Mouse (Mus musculus): Measurements from ENCODE around the gene Grcc10.

Gene Grcc10

DNA sequence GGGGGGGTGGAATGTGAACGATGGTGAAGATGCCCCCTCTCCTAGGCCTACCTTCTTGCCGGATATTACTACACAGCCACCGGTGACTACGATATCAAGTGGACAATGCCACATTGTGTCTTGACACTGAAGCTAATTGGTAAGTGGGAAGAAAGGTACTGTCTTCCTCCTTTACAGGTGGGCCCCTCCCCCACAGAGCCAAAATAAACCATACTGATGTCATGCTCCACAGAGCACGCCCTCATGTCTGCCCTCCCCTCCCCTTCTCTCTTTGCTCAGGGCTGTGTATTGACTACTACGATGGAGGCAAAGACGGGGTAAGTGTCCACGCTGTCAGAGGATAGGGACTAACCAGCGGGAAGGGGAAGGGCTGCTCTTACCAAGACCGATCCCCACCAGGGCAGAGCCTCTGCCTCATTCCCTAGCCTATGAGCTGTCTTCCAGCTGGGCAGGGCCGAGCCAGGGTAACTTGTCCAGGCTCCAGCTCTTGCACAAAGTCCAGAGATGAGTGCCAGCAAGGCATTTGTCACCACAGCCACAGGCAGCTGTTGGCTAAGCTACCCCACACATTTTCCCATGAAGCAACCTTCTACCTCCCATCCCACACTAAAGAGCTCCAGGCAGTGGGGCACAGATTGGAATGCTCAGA, 41.1 kb downstream of the Grcc10 start:
- DNase-seq (ENCODE audit: inconsistent ontology term), result peak; percentile 92

DNA sequence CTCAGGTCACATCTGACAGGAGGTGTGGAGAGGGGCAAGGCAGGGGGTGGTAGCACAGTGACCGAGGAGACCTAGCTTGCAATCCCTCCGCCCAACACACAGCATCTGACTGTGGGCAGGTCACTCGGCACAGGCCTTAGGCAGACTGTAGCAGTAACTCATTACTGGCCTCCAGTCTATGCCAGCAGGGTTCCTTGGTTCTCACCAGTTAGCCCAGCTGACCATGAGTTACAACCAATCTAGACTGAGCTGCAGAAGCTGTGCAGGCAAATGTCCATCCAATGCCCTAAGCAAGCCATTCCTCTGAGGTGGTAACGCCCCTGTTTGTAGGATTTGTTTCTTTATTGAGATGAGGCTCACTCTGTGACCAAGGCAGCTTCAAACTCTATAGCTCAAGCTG, 41.8 kb downstream of the Grcc10 start:
- DNase-seq (ENCODE audit: inconsistent ontology term), result no peak

DNA sequence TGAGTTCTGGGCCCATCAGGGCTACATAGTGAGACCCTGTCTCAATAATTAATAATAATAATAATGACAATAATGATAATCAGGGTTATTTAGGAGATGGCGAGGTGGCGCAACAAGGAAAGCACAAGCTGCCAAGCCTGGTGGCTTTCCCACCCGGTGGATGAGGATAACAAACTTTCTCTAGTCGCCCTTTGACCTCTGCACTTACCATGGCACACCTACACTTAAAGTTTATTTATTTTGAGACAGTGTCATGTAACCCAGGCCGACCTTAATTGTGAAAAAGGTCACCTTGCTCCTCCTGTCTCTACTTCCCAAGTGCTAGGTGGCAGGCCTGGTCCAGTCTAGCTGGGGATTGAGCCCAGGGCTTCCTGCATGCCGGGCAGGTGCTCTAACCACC, 42.4 kb downstream of the Grcc10 start:
- no peak for DNase-seq (ENCODE audit: inconsistent ontology term)

DNA sequence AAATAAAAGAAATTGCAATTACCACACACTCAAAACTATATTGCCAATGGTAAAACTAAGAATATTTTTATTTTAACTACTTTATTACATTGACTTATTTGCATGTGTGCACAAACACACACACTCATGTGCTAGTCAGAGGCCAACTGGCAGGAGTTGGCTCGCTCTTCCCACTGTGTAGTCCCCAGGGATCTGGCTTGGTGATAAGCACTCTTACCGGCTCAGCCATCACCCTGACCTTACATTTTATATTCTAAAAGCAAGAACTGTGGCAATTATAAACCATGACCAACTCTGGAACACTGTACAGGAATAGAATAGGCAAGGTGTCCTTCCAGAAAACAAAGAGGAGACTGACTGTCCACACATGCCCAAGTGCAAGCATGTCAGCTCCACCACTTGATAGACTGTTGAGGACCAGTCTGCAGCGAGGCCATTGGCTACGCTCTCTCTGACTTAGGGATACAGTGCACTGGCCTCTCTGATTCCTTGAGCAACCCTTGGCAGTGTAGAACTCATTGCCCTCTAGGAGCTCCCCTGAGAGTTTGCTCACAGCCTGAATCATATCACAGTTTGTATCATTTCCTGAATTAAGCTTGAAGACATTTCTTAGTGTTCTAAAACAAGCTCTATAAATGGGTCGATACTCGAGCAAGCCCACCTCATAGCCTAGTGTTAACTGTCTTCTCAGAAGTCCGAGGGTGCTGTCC, 44.6 kb downstream of the Grcc10 start:
- DNase-seq (ENCODE audit: inconsistent ontology term), result no peak

DNA sequence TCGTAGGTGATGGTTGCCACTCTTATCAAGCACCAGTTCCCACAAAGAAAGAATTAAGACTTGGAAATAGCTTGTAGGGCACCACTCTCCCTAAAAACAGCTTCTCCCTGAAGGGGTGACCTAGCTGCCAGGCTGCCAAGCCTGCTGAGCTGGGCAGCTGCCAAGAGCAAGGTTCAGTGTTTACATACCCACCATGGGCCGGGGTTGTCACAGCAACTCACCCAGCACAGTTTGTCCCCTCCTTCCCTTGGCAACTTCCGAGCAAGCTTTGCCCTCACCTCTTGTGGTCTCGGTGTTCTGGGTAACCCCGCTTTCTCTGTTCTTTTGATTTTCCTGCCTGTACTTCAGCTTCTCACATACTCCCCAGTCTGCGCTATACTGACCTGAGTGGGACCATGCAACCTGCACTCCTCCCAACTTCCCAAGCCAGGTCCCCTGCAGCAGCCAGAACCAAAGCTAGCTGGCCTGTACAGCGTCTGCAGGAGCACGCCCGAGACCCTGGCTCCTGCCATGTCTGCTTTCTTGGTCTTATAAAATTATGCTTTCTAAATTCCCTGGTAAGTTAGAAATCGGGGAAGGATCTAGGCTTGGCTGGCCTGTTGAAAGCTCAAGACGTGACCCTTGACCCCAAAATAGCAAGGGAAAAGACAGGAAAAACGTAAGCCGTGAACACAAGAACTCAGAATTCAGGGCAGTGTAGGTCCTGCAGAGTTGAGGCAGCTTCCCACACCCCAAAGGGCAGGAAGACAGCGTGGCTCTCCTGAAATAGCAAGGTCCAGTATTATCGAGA, 46.8 kb downstream of the Grcc10 start:
- peak; percentile 57 for DNase-seq (ENCODE audit: inconsistent ontology term)

DNA sequence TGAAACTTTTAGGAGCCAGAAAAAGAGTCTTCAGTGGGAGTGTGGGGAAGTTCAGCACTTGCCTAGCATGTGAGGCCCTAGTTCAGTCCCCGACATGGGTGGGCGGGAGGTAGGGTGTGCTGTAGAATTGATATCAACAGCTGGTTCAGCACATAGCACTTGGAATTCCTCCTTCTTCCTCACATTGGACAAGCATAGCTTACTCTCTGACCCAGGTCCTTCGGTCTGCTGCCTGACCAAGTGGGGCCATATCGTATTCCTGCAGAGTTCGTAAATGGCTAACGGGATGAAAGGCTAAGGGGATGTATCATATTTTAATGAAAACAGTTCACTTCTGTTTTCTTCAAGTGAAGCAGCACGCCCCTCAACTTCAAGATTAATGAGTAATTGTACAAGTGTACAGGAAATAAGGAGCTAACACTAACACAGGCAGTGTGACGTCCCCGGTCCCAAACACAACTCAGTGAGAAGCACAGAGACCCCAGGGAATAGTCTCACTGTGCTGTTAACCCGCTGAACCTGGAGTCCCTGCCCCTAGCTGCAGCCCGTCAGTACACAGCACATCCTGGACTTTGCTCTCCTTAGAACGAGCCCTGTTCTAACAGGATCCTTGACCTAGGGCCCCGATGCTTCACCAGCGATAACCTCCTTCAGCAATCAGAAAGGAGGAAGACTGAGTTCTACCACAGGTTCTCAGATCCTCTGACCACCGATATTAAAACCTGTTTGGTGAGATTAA, 47.8 kb downstream of the Grcc10 start:
- no peak for DNase-seq (ENCODE audit: inconsistent ontology term)

DNA sequence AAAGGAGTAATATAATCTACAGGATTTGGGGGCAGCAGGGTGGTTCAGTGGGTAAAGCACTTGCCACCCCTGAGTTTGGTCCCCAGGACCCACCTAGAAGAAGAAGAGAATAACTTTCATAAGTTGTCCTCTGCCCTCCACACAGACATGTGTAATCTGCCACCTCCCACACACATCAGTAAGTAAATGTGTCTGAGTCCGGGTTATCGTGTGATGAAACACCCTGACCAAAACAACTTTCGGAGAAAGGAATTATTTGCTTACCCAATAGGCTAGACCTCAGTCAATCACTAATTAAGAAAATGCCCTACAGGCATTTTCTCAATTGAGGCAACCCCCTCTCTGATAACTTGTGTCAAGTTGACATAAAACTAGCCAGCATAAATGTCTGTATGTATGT, 50.7 kb downstream of the Grcc10 start:
- no peak for DNase-seq (ENCODE audit: inconsistent ontology term)
